Mouse (Mus musculus) ES-E14 (cell line): ENCODE results near the gene Gm14308. TPM values are rescaled to one million over a fixed set of nuclear protein-coding genes. Genes with fewer than 3 reads are reported as not detected.
"Not testable (repeated sequence)": the region's sequence is repeated elsewhere in the genome, so short reads cannot be mapped to it uniquely, and the experiment has no call there.

Source experiments
- DNase-seq: peaks from one replicate; pipeline ENCODE4 v3.0.0-alpha.2; 2013; ENCODE audit warnings: low read depth, low spot score
- H3K27ac ChIP-seq: 2 replicates; pipeline ENCODE4 v1.5.1; 2012; ENCODE audit warnings: low read depth, mild to moderate bottlenecking, low read length, moderate library complexity, mixed read lengths; ENCODE audit not compliant: poor library complexity, insufficient read depth, severe bottlenecking
- H3K36me3 ChIP-seq: 2 replicates; pipeline ENCODE4 v1.6.1; 2012; ENCODE audit warnings: mild to moderate bottlenecking, low read length, moderate library complexity, mixed read lengths; ENCODE audit not compliant: control insufficient read depth, poor library complexity, insufficient read depth, severe bottlenecking
- H3K4me1 ChIP-seq, 2 experiments: fragments of 150-350 bp in 1 of 2; sonication (generic) in 1 of 2; 2 replicates each; pipeline ENCODE4 v1.6.1; 2012; ENCODE audit warnings: low read length in 2 of 2, mild to moderate bottlenecking in 1 of 2, mixed read lengths in 1 of 2; ENCODE audit not compliant: control insufficient read depth in 2 of 2, insufficient read depth in 2 of 2, poor library complexity in 1 of 2
- H3K4me3 ChIP-seq, 2 experiments: fragments of 150-350 bp in 1 of 2; sonication (generic) in 1 of 2; 2 replicates each; pipeline ENCODE4 v1.5.1; 2012; ENCODE audit warnings: low read length in 2 of 2, low read depth in 1 of 2, mild to moderate bottlenecking in 1 of 2, mixed read lengths in 1 of 2; ENCODE audit not compliant: insufficient read depth in 1 of 2, poor library complexity in 1 of 2, severe bottlenecking in 1 of 2
- H3K9ac ChIP-seq: 2 replicates; pipeline ENCODE4 v1.6.1; 2012; ENCODE audit warnings: low read depth, mild to moderate bottlenecking, low read length, mixed read lengths; ENCODE audit not compliant: poor library complexity, insufficient read depth, severe bottlenecking
- H3K9me3 ChIP-seq: fragments of 150-350 bp; sonication (generic); 2 replicates; pipeline ENCODE4 v1.6.1; 2012; ENCODE audit warnings: low read depth, mild to moderate bottlenecking, low read length; ENCODE audit not compliant: control insufficient read depth, insufficient read depth
- in situ Hi-C, 2 experiments: fragments of 600-800 bp; cut with MboI; formaldehyde crosslinking; loops; one replicate each; pipeline ENCODE4 v1.15.1; 2025; ENCODE audit warnings: low sequenced_read_pairs in 2 of 2, inconsistent platforms in 1 of 2; ENCODE audit not compliant: unreplicated experiment in 2 of 2
- total RNA-seq: library from RNA; depleted of rRNA; stranded (reverse); fragments of 300-350 nt; gene quantifications from 2 replicates; pipeline ENCODE4 v1.2.3, GENCODE M21; 2012; rRNA removed

Gm14308 gene
- total RNA-seq, result 3.4 and 4.9 TPM in 2 replicates

DNA sequence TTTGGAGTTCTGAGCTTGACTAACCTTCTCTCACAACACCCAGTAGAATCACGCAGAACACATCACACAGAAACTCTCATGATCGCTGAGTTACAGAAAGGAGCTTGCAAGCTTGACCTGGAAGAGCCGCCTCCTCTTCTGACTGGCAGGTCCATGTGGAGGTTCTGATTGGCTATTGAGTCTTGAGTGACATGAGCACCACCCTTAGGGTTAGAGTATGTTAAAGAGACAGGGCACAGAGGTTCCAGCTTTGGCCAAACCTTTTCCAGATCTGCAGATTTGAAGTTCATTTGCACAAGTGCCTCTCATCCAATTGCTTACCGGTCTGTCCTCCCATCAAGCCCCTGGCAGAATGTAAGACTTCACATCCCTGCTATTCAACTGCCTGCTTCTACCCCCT is at the start of gene Gm14308:
Gene Gm14308, minus strand, starts transcription at position 101 of the 400 bp plus-strand sequence.
- H3K4me1 ChIP-seq, H3K36me3 ChIP-seq, H3K4me3 ChIP-seq, DNase-seq, H3K9ac ChIP-seq, H3K9me3 ChIP-seq, in situ Hi-C loops, H3K27ac ChIP-seq: not testable (repeated sequence)

DNA sequence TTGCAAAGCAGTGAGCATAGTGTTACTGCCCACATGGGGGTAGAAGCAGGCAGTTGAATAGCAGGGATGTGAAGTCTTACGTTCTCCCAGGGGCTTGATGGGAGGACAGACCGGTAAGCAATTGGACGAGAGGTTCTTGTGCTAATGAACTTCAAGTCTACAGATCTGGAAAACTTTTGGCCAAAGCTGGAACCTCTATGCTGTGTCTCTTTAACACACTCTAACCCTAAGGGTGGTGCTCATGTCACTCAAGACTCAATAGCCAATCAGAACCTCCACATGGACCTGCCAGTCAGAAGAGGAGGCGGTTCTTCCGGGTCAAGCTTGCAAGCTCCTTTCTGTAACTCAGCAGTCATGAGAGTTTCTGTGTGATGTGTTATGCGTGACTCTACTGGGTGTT is 34.1 kb upstream of the Gm14308 start, which contains the start of gene Zfp973:
Gene Zfp973, plus strand, starts transcription at position 301 of the 400 bp plus-strand sequence.
- H3K9ac ChIP-seq, H3K27ac ChIP-seq, H3K4me1 ChIP-seq, in situ Hi-C loops, H3K9me3 ChIP-seq, H3K36me3 ChIP-seq, H3K4me3 ChIP-seq, DNase-seq: not testable (repeated sequence)

Other genes with a start within 250 kb of the Gm14308 start
- 5.3 and 7.9 TPM in 2 replicates for gene Gm14435, start 212.8 kb downstream of the Gm14308 start, total RNA-seq
- gene Gm14434, start 149.6 kb downstream of the Gm14308 start, total RNA-seq, result not detected in 2 replicates
- not detected in 2 replicates for gene Zfp967, start 115.3 kb downstream of the Gm14308 start, total RNA-seq
- 29.5 and 33.6 TPM in 2 replicates for gene Zfp973, start 34.2 kb upstream of the Gm14308 start, total RNA-seq
- 15.4 and 17.0 TPM in 2 replicates for gene Gm14305, start 72.0 kb upstream of the Gm14308 start, total RNA-seq
- gene Gm14295, start 162.3 kb upstream of the Gm14308 start, total RNA-seq, result 43.9 and 45.7 TPM in 2 replicates
- not detected in 2 replicates for gene Gm14408, start 194.8 kb upstream of the Gm14308 start, total RNA-seq